Mouse (Mus musculus) hindbrain, embryonic 14.5 days (tissue): ENCODE data around the gene Olfr812. TPM values are rescaled to one million over a fixed set of nuclear protein-coding genes. Genes with fewer than 3 reads are reported as not detected.

Experiments
- polyA plus RNA-seq: library from polyadenylated mRNA; unstranded; fragments of >200 nt; fragmentation: Nextera tagmentation; extraction: Ambion mirVana; gene quantifications from 2 replicates; pipeline ENCODE4 v1.2.1, GENCODE M21; 2014

The Olfr812 gene
- polyA plus RNA-seq, 1 experiment from 2014 or later: not detected

Other genes starting within 250 kb of the Olfr812 start
- gene Olfr796, start 233.5 kb downstream of the Olfr812 start, polyA plus RNA-seq: not detected in 2 replicates
- not detected in 2 replicates for gene Olfr798, start 218.2 kb downstream of the Olfr812 start, polyA plus RNA-seq
- gene Olfr799, start 208.6 kb downstream of the Olfr812 start, polyA plus RNA-seq: not detected in 2 replicates
- not detected in 2 replicates for gene Olfr800, start 188.4 kb downstream of the Olfr812 start, polyA plus RNA-seq
- gene Olfr801, start 172.2 kb downstream of the Olfr812 start, polyA plus RNA-seq: not detected in 2 replicates
- gene Olfr802, start 157.9 kb downstream of the Olfr812 start, polyA plus RNA-seq: 0.05 TPM in 1 of 2 replicates, not detected in the other
- not detected in 2 replicates for gene Olfr803, start 151.8 kb downstream of the Olfr812 start, polyA plus RNA-seq
- gene Olfr804, start 142.9 kb downstream of the Olfr812 start, polyA plus RNA-seq: not detected in 2 replicates
- not detected in 2 replicates for gene Olfr805, start 116.7 kb downstream of the Olfr812 start, polyA plus RNA-seq
- gene Olfr806, start 104.2 kb downstream of the Olfr812 start, polyA plus RNA-seq: not detected in 2 replicates
- not detected in 2 replicates for gene Olfr807, start 88.3 kb downstream of the Olfr812 start, polyA plus RNA-seq
- gene Olfr808, start 80.6 kb downstream of the Olfr812 start, polyA plus RNA-seq: not detected in 2 replicates
- gene Olfr809, start 71.5 kb downstream of the Olfr812 start, polyA plus RNA-seq: not detected in 2 replicates
- not detected in 2 replicates for gene Olfr810, start 51.2 kb downstream of the Olfr812 start, polyA plus RNA-seq
- not detected in 2 replicates for gene Olfr811, start 41.7 kb downstream of the Olfr812 start, polyA plus RNA-seq
- gene Olfr813, start 9.3 kb upstream of the Olfr812 start, polyA plus RNA-seq: not detected in 2 replicates
- not detected in 2 replicates for gene Olfr814, start 33.8 kb upstream of the Olfr812 start, polyA plus RNA-seq
- not detected in 2 replicates for gene Olfr815, start 59.8 kb upstream of the Olfr812 start, polyA plus RNA-seq
- gene Olfr816, start 69.5 kb upstream of the Olfr812 start, polyA plus RNA-seq: not detected in 2 replicates
- not detected in 2 replicates for gene Olfr818, start 103.0 kb upstream of the Olfr812 start, polyA plus RNA-seq
- not detected in 2 replicates for gene Olfr819, start 121.2 kb upstream of the Olfr812 start, polyA plus RNA-seq
- gene Olfr247, start 130.0 kb upstream of the Olfr812 start, polyA plus RNA-seq: not detected in 2 replicates
- gene Gm10310, start 139.0 kb upstream of the Olfr812 start, polyA plus RNA-seq: not detected in 2 replicates
- not detected in 2 replicates for gene Olfr820, start 166.5 kb upstream of the Olfr812 start, polyA plus RNA-seq
- not detected in 2 replicates for gene Olfr821, start 184.3 kb upstream of the Olfr812 start, polyA plus RNA-seq
- gene Olfr822, start 225.1 kb upstream of the Olfr812 start, polyA plus RNA-seq: not detected in 2 replicates